Mouse (Mus musculus): Measurements from ENCODE around the gene Trcg1. TPM values are rescaled to one million over a fixed set of nuclear protein-coding genes. Genes with fewer than 3 reads are reported as not detected.

Trcg1 gene
- polyA plus RNA-seq, 1 experiment from 2014 or later, result not detected

DNA sequence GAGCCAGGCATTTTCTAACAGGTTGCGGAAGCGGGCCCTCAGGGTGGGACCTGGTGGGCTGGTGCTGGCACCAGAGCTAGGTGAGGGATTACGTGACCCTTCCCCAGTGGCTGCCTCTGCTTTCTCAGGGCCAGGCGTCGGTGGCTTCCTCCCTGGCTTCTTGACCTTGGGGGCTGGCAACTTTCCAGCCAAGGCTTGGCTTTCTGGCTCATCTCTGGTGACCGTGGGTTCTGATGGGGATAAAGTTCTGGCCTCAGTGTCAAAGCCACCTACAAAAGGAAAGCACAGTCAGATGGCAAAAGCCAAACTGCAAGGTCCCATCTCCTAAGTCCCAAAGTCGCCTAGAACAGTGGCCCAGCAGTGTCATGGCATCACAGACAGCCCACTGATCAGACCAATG is 17.7 kb downstream of the Trcg1 start:
- Histone ChIP-seq H3K27me3 (ENCODE audit: control insufficient read depth, insufficient read depth, low read length) (no peaks in the 10 kb centered on the region), H3K4me1 (replicated peaks; ENCODE audit: control insufficient read depth, insufficient read depth, low read length) (no peaks in the 10 kb centered on the region), H3K4me3 (ENCODE audit: low read depth, low read length) (no peak overlapping the region), H3K4me2 (ENCODE audit: low read depth, low read length, severe bottlenecking) (no peak overlapping the region), H3K9me3 (ENCODE audit: control insufficient read depth, low read length) (no peaks in the 10 kb centered on the region), H3K9ac (ENCODE audit: low read length) (no peak overlapping the region), H3K27ac (ENCODE audit: low read depth, low read length) (no peak overlapping the region), H3K36me3 (ENCODE audit: control insufficient read depth, insufficient read depth, low read length) (peaks cover 2% of the 10 kb centered on the region; the same call in 1 of the 2 replicates)
- ATAC-seq (replicated peaks; ENCODE audit: low FRiP score), result no peak
- 89% methylated on average over 7 of the region's 7 CpGs for WGBS
- DNase-seq (ENCODE audit: low spot score), result no peak

DNA sequence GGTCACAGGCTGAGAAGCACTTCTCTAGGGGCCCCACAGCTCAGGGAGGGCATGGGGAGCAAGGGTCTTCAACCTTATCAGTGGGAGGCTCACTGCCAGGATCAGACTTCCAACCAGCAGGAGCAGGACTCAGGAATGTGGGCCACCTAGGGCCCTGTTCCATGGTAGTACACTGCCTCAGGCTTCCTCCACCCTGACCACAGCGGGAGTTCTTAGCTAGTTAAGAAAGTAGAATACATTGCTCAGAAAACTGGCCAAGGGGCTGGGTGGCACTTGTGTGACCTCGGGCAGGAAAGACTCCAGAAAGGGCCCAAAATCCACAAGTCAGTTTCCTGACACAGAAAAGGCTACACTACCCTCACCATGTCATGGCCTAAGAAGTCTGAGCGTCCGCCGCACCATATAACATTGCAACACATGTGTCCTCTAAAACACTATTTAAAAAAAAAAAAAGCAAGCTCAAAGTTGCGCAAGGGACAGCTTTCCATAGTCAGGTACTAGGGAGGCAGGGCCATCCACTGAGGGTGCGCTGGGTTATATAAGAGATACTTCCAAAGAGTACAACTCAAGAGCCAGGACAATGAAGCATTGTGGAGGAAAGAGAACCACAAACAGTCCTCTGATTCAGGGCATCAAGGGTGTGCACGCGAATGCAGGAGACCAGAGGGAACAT is 18.6 kb downstream of the Trcg1 start:
- no peaks in the 10 kb centered on the region for H3K4me1 ChIP-seq (replicated peaks; ENCODE audit: control insufficient read depth, insufficient read depth, low read length)
- DNase-seq (ENCODE audit: low spot score) (no peak), ATAC-seq (replicated peaks; ENCODE audit: low FRiP score) (no peak)
- no peak overlapping the region for H3K9ac ChIP-seq (ENCODE audit: low read length)
- WGBS, result 85% methylated on average over 9 of the region's 9 CpGs
- H3K4me3 ChIP-seq (ENCODE audit: low read depth, low read length), result no peak overlapping the region
- peaks cover 2% of the 10 kb centered on the region; the same call in 1 of the 2 replicates for H3K36me3 ChIP-seq (ENCODE audit: control insufficient read depth, insufficient read depth, low read length)
- no peaks in the 10 kb centered on the region for H3K9me3 ChIP-seq (ENCODE audit: control insufficient read depth, low read length)
- no peak overlapping the region for H3K4me2 ChIP-seq (ENCODE audit: low read depth, low read length, severe bottlenecking)
- H3K27me3 ChIP-seq (ENCODE audit: control insufficient read depth, insufficient read depth, low read length), result no peaks in the 10 kb centered on the region
- H3K27ac ChIP-seq (ENCODE audit: low read depth, low read length), result no peak overlapping the region

DNA sequence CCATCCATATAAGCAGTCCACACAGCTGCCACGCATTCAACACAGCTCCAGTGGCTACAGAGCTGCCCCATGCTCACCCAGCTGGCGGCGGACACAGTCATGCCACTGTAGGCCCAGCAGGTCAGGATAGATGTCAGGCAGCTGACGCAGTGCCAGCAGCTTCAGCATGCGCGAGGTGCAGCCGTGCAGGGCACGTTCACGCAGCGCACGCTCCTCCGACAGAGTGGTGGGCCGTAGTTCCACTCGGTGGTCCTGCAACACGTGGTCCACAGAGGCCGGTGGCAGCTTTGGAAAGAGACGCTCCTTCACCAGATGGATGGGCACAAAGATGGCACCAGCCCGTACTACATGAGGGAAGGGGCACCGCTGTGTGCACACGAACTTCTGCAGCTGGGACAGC is 20.0 kb downstream of the Trcg1 start:
- Histone ChIP-seq H3K4me1 (replicated peaks; ENCODE audit: control insufficient read depth, insufficient read depth, low read length) (peaks cover 4% of the 10 kb centered on the region; the same call in 1 of the 2 replicates), H3K27me3 (ENCODE audit: control insufficient read depth, insufficient read depth, low read length) (no peaks in the 10 kb centered on the region), H3K27ac (ENCODE audit: low read depth, low read length) (no peak overlapping the region), H3K4me2 (ENCODE audit: low read depth, low read length, severe bottlenecking) (no peak overlapping the region), H3K4me3 (ENCODE audit: low read depth, low read length) (no peak overlapping the region), H3K9me3 (ENCODE audit: control insufficient read depth, low read length) (no peaks in the 10 kb centered on the region), H3K9ac (ENCODE audit: low read length) (no peak overlapping the region), H3K36me3 (ENCODE audit: control insufficient read depth, insufficient read depth, low read length) (peaks cover 2% of the 10 kb centered on the region; the same call in 1 of the 2 replicates)
- DNase-seq (ENCODE audit: low spot score) (no peak), ATAC-seq (replicated peaks; ENCODE audit: low FRiP score) (no peak)
- WGBS, result 97% methylated on average over 20 of the region's 20 CpGs

DNA sequence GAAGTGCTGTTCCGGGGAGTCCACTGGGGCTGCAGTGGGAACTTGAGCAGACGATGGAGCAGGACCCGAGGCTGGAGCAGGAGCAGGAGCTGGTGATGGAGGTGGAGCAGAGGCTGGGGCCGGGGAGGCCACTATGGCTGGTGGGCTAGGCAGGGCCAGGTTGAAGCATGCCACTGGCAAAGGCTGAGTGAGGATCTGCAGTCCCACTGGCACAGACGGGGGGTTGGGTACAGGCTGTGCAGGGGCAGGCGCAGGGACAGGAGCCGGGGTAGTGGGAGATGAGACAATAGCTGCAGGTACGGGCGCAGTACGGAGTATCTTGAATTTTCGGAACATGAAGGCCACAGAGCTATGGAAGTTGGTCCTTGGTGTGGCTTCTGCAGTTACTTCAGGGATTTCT is 20.5 kb downstream of the Trcg1 start:
- WGBS, result 90% methylated on average over 11 of the region's 11 CpGs
- Histone ChIP-seq H3K9me3 (ENCODE audit: control insufficient read depth, low read length) (no peaks in the 10 kb centered on the region), H3K4me1 (replicated peaks; ENCODE audit: control insufficient read depth, insufficient read depth, low read length) (peaks cover 5% of the 10 kb centered on the region; the same call in 1 of the 2 replicates), H3K27ac (ENCODE audit: low read depth, low read length) (no peak overlapping the region), H3K4me3 (ENCODE audit: low read depth, low read length) (no peak overlapping the region), H3K4me2 (ENCODE audit: low read depth, low read length, severe bottlenecking) (no peak overlapping the region), H3K9ac (ENCODE audit: low read length) (no peak overlapping the region), H3K27me3 (ENCODE audit: control insufficient read depth, insufficient read depth, low read length) (no peaks in the 10 kb centered on the region), H3K36me3 (ENCODE audit: control insufficient read depth, insufficient read depth, low read length) (peaks cover 2% of the 10 kb centered on the region; the same call in 1 of the 2 replicates)
- DNase-seq (ENCODE audit: low spot score) (no peak), ATAC-seq (replicated peaks; ENCODE audit: low FRiP score) (no peak)

DNA sequence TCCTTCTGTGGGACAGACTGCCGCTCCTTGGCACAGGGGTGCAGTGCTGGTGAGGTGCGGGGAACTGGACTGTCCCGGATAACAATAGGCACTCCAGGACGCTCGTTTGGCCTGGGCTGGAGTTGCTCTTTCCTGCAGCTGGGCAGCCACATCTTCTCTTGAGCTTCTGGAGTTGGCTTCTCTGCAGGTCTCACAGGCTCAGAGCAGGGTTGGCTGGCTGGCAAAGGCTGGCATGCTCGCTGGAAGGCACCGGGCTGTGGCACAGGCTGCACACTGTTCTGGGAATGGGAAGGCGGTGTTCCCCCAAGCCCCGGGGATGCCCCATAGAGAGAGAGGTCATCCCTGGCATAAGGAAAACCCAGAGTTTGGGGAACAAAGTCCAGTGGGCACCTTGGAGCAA is 21.3 kb downstream of the Trcg1 start:
- Histone ChIP-seq H3K27ac (ENCODE audit: low read depth, low read length) (no peak overlapping the region), H3K36me3 (ENCODE audit: control insufficient read depth, insufficient read depth, low read length) (peaks cover 2% of the 10 kb centered on the region; the same call in 1 of the 2 replicates), H3K4me1 (replicated peaks; ENCODE audit: control insufficient read depth, insufficient read depth, low read length) (peaks cover 5% of the 10 kb centered on the region; the same call in 1 of the 2 replicates), H3K4me2 (ENCODE audit: low read depth, low read length, severe bottlenecking) (no peak overlapping the region), H3K9ac (ENCODE audit: low read length) (no peak overlapping the region), H3K27me3 (ENCODE audit: control insufficient read depth, insufficient read depth, low read length) (no peaks in the 10 kb centered on the region), H3K4me3 (ENCODE audit: low read depth, low read length) (no peak overlapping the region), H3K9me3 (ENCODE audit: control insufficient read depth, low read length) (no peaks in the 10 kb centered on the region)
- 90% methylated on average over 9 of the region's 9 CpGs for WGBS
- DNase-seq (ENCODE audit: low spot score) (no peak), ATAC-seq (replicated peaks; ENCODE audit: low FRiP score) (no peak)

DNA sequence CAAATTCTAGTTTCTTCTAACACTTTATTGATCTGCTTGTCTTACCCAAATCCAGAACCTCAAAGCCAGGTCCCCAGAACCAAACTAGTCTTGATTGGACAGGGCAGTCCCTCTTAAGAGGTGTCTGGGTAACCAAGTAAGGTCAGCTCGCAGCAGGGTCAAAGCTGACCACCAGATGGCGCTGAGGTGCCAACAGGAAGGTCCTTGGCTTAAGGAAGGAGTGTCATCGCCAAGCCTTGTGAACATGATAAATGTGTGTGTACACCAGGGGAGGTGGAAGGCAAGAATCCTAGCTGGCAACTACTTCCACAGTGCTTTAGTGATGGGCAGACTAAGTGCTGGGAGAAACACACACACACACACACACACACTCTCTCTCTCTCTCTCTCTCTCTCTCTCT is 23.4 kb downstream of the Trcg1 start:
- H3K4me3 ChIP-seq (ENCODE audit: low read depth, low read length), result no peak overlapping the region
- DNase-seq (ENCODE audit: low spot score) (peak; percentile 91), ATAC-seq (replicated peaks; ENCODE audit: low FRiP score) (no peak)
- no peak overlapping the region for H3K9ac ChIP-seq (ENCODE audit: low read length)
- peaks cover 5% of the 10 kb centered on the region; the same call in 1 of the 2 replicates for H3K4me1 ChIP-seq (replicated peaks; ENCODE audit: control insufficient read depth, insufficient read depth, low read length)
- H3K27ac ChIP-seq (ENCODE audit: low read depth, low read length), result no peak overlapping the region
- H3K9me3 ChIP-seq (ENCODE audit: control insufficient read depth, low read length), result no peaks in the 10 kb centered on the region
- WGBS, result 10% methylated on average over 3 of the region's 3 CpGs
- peaks cover 2% of the 10 kb centered on the region; the same call in 1 of the 2 replicates for H3K27me3 ChIP-seq (ENCODE audit: control insufficient read depth, insufficient read depth, low read length)
- no peak overlapping the region for H3K4me2 ChIP-seq (ENCODE audit: low read depth, low read length, severe bottlenecking)
- H3K36me3 ChIP-seq (ENCODE audit: control insufficient read depth, insufficient read depth, low read length), result peaks cover 2% of the 10 kb centered on the region; the same call in 1 of the 2 replicates

DNA sequence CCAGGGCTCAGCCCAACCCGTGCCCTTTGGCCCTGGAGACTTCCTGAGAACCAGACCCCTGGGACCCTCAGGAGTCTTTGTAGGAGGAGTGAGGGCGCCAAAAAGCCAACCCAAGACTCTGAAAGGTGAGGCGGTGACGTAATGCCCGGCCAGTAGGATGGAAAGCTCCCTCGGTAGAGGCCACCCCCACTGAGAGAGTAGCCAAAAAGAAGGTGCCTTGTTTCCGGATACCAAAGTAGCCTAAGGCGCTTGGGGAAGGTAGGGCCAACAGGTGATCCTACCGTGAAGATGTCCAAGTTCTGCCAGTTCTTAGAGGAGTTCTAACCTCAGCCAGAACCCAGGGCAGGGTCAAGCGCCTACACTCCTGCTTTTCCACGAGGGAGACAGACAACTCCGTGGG is 24.6 kb downstream of the Trcg1 start:
- Histone ChIP-seq H3K9me3 (ENCODE audit: control insufficient read depth, low read length) (no peaks in the 10 kb centered on the region), H3K27ac (ENCODE audit: low read depth, low read length) (no peak overlapping the region), H3K4me1 (replicated peaks; ENCODE audit: control insufficient read depth, insufficient read depth, low read length) (peaks cover 5% of the 10 kb centered on the region; the same call in 1 of the 2 replicates), H3K4me3 (ENCODE audit: low read depth, low read length) (peak overlapping the region; percentile 79), H3K27me3 (ENCODE audit: control insufficient read depth, insufficient read depth, low read length) (peaks cover 2% of the 10 kb centered on the region; the same call in 1 of the 2 replicates), H3K4me2 (ENCODE audit: low read depth, low read length, severe bottlenecking) (peak overlapping the region; percentile 95), H3K9ac (ENCODE audit: low read length) (peak overlapping the region; percentile 82), H3K36me3 (ENCODE audit: control insufficient read depth, insufficient read depth, low read length) (peaks cover 2% of the 10 kb centered on the region; the same call in 1 of the 2 replicates)
- no peak for ATAC-seq (replicated peaks; ENCODE audit: low FRiP score)
- WGBS, result 22% methylated on average over 12 of the region's 12 CpGs
- DNase-seq (ENCODE audit: low spot score), result no peak

DNA sequence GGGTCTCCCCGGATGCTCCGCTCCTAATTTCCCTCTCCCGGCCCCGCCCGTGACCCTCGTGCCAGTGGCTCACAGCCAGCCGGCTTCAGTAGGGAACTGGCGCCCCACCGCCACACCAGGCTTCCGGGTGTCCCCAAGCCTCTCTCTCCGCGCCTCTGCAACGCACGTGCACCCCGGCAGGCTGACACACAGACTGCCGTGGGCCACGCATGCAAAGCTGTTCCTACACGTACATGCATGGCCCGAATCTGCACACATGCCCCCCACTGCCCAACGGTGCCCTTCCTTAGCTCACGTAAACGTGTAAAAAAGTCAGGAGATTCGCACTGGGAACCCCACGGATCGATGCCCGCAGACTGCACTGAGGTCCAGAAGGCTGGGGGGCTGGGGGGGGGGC is 25.2 kb downstream of the Trcg1 start:
- H3K36me3 ChIP-seq (ENCODE audit: control insufficient read depth, insufficient read depth, low read length), result peaks cover 2% of the 10 kb centered on the region; the same call in 1 of the 2 replicates
- peak overlapping the region; percentile 95 for H3K4me2 ChIP-seq (ENCODE audit: low read depth, low read length, severe bottlenecking)
- peak overlapping the region; percentile 79 for H3K4me3 ChIP-seq (ENCODE audit: low read depth, low read length)
- WGBS, result 1% methylated on average over 26 of the region's 26 CpGs
- 0 out of 2 replicates have a peak, but pooled peaks have one; percentile 10 for ATAC-seq (replicated peaks; ENCODE audit: low FRiP score)
- H3K27ac ChIP-seq (ENCODE audit: low read depth, low read length), result no peak overlapping the region
- H3K27me3 ChIP-seq (ENCODE audit: control insufficient read depth, insufficient read depth, low read length), result peaks cover 2% of the 10 kb centered on the region; the same call in 1 of the 2 replicates
- peak overlapping the region; percentile 82 for H3K9ac ChIP-seq (ENCODE audit: low read length)
- H3K4me1 ChIP-seq (replicated peaks; ENCODE audit: control insufficient read depth, insufficient read depth, low read length), result peaks cover 5% of the 10 kb centered on the region; the same call in 1 of the 2 replicates
- DNase-seq (ENCODE audit: low spot score), result peak; percentile 64
- H3K9me3 ChIP-seq (ENCODE audit: control insufficient read depth, low read length), result no peaks in the 10 kb centered on the region
